Mouse (Mus musculus) urinary bladder, postnatal 10 days (tissue): ENCODE data around the gene Lrrc56.
"Not testable (repeated sequence)": the region's sequence is repeated elsewhere in the genome, so short reads cannot be mapped to it uniquely, and the experiment has no call there.

Experiments used
- DNase-seq: peaks from one replicate; pipeline ENCODE4 v3.0.0; 2022; ENCODE audit warnings: low spot score

Gene Lrrc56

GRCm38 (mm10) chr7:141218141-141218540, 24.2 kb downstream of the Lrrc56 start:
- DNase-seq, result no peak

- DNase-seq, result no peak
These were observed 24.7 kb downstream of the Lrrc56 start for GRCm38 (mm10) chr7:141218557-141219133.

GRCm38 (mm10) chr7:141219558-141220099, 25.7 kb downstream of the Lrrc56 start:
- no peak for DNase-seq

GRCm38 (mm10) chr7:141220377-141220776, 26.4 kb downstream of the Lrrc56 start:
- no peak for DNase-seq

GRCm38 (mm10) chr7:141221249-141222125, 27.5 kb downstream of the Lrrc56 start:
- DNase-seq, result peak; percentile 87

- no peak for DNase-seq
These were observed 28.1 kb downstream of the Lrrc56 start for GRCm38 (mm10) chr7:141222126-141222467.

GRCm38 (mm10) chr7:141222696-141223215, 28.8 kb downstream of the Lrrc56 start:
- no peak for DNase-seq

GRCm38 (mm10) chr7:141226535-141226934, 32.6 kb downstream of the Lrrc56 start:
- DNase-seq, result no peak

- no peak for DNase-seq
These were observed 33.8 kb downstream of the Lrrc56 start for GRCm38 (mm10) chr7:141227796-141228195.

GRCm38 (mm10) chr7:141228279-141229067, 34.5 kb downstream of the Lrrc56 start, which contains the start of gene Phrf1:
Gene Phrf1 (plus strand): TSS chr7:141228784.
- peak; percentile 80 for DNase-seq

- DNase-seq, result no peak
These were observed 35.7 kb downstream of the Lrrc56 start for GRCm38 (mm10) chr7:141229702-141230101.

GRCm38 (mm10) chr7:141230570-141230969, 36.6 kb downstream of the Lrrc56 start:
- DNase-seq, result no peak

- no peak for DNase-seq
These were observed 37.2 kb downstream of the Lrrc56 start for GRCm38 (mm10) chr7:141231111-141231510.

- no peak for DNase-seq
These were observed 37.6 kb downstream of the Lrrc56 start for GRCm38 (mm10) chr7:141231551-141231950.

GRCm38 (mm10) chr7:141250486-141250885, 56.5 kb downstream of the Lrrc56 start:
- DNase-seq, result not testable (repeated sequence)

- DNase-seq, result no peak
These were observed 62.2 kb downstream of the Lrrc56 start for GRCm38 (mm10) chr7:141256159-141256558.
